Mouse (Mus musculus) CH12.LX (cell line): Measurements from ENCODE around the gene Egln2. TPM values are rescaled to one million over a fixed set of nuclear protein-coding genes. Genes with fewer than 3 reads are reported as not detected.

Experiments
- DNase-seq: peaks from one replicate; pipeline ENCODE4 v3.0.0-alpha.2; 2013; ENCODE audit errors: extremely low read depth
- H3K27ac ChIP-seq: 2 replicates; pipeline ENCODE4 v1.5.1; 2012; ENCODE audit warnings: low read depth, mild to moderate bottlenecking, control low read depth, moderate library complexity; ENCODE audit not compliant: insufficient read depth
- H3K27me3 ChIP-seq: replicated peaks from 2 replicates; pipeline ENCODE3; 2012; ENCODE audit warnings: inconsistent platforms
- H3K36me3 ChIP-seq, 2 experiments: replicated peaks in 1 of 2; 2 replicates each; pipeline versions ENCODE3 to v1.6.1; 2012; ENCODE audit warnings: inconsistent platforms in 1 of 2, low read length in 1 of 2, mild to moderate bottlenecking in 1 of 2, mixed read lengths in 1 of 2, moderate library complexity in 1 of 2; ENCODE audit not compliant: control insufficient read depth in 1 of 2, insufficient read depth in 1 of 2
- H3K4me1 ChIP-seq, 2 experiments: 2 replicates each; pipeline ENCODE4 v1.6.1; 2012; ENCODE audit warnings: inconsistent platforms in 1 of 2, moderate library complexity in 1 of 2; ENCODE audit not compliant: insufficient read depth in 2 of 2, control insufficient read depth in 1 of 2
- H3K4me2 ChIP-seq: 2 replicates; pipeline ENCODE4 v1.6.1; 2012; ENCODE audit warnings: low read depth, mild to moderate bottlenecking, control low read depth; ENCODE audit not compliant: poor library complexity, insufficient read depth, severe bottlenecking
- H3K4me3 ChIP-seq, 3 experiments: fragments of 150-350 bp in 1 of 3; sonication (generic) in 1 of 3; replicated peaks in 1 of 3; 2 replicates each; pipeline versions ENCODE3 to v1.5.1; 2011 to 2012; ENCODE audit warnings: low read depth in 2 of 3, low read length in 2 of 3, mild to moderate bottlenecking in 2 of 3, moderate library complexity in 2 of 3, control low read depth in 1 of 3, improper control_type of control experiment in 1 of 3, inconsistent platforms in 1 of 3, mixed read lengths in 1 of 3; ENCODE audit not compliant: poor library complexity in 1 of 3
- H3K79me2 ChIP-seq: replicated peaks from 2 replicates; pipeline ENCODE4 v1.6.1; 2012; ENCODE audit warnings: mild to moderate bottlenecking, moderate library complexity; ENCODE audit not compliant: control insufficient read depth, poor library complexity, insufficient read depth, severe bottlenecking; ENCODE audit errors: extremely low read depth
- H3K9ac ChIP-seq: 2 replicates; pipeline ENCODE4 v1.6.1; 2012; ENCODE audit warnings: low read depth, mild to moderate bottlenecking, control low read depth, moderate library complexity; ENCODE audit not compliant: insufficient read depth
- H3K9me3 ChIP-seq: replicated peaks from 2 replicates; pipeline ENCODE3; 2012; ENCODE audit warnings: low read length, inconsistent platforms, mixed read lengths
- CHD1 ChIP-seq: IDR thresholded peaks from 2 replicates; pipeline ENCODE4 v1.6.1; 2012; ENCODE audit warnings: low read depth, low read length, improper control_type of control experiment, inconsistent platforms
- CTCF ChIP-seq, 2 experiments: IDR thresholded peaks in 1 of 2; conservative IDR thresholded peaks in 1 of 2; 2 replicates each; pipeline ENCODE4 v1.5.1; 2011 to 2012; ENCODE audit warnings: low read depth in 2 of 2, low read length in 2 of 2, improper control_type of control experiment in 1 of 2, inconsistent platforms in 1 of 2, mild to moderate bottlenecking in 1 of 2, moderate library complexity in 1 of 2
- E2F4 ChIP-seq: IDR thresholded peaks from 2 replicates; pipeline ENCODE4 v1.6.1; 2011; ENCODE audit warnings: low read depth, low read length, improper control_type of control experiment; ENCODE audit not compliant: insufficient replicate concordance
- ELF1 ChIP-seq: IDR thresholded peaks from 2 replicates; pipeline ENCODE4 v1.6.1; 2014; ENCODE audit warnings: low read depth, mild to moderate bottlenecking, inconsistent platforms, low read length, improper control_type of control experiment
- ETS1 ChIP-seq: conservative IDR thresholded peaks from 2 replicates; pipeline ENCODE4 v1.6.1; 2012; ENCODE audit warnings: low read depth, mild to moderate bottlenecking, inconsistent platforms, low read length, improper control_type of control experiment, moderate library complexity
- HCFC1 ChIP-seq: IDR thresholded peaks from 2 replicates; pipeline ENCODE4 v1.6.1; 2012; ENCODE audit warnings: low read depth, mild to moderate bottlenecking, inconsistent platforms, low read length, improper control_type of control experiment
- IRF4 ChIP-seq: IDR thresholded peaks from 2 replicates; pipeline ENCODE4 v1.6.1; 2014; ENCODE audit warnings: low read depth, mild to moderate bottlenecking, inconsistent platforms, low read length, improper control_type of control experiment
- JUN ChIP-seq: IDR thresholded peaks from 2 replicates; pipeline ENCODE4 v1.6.1; 2011; ENCODE audit warnings: low read depth, mild to moderate bottlenecking, low read length, improper control_type of control experiment, moderate library complexity; ENCODE audit not compliant: insufficient read depth
- JUND ChIP-seq: conservative IDR thresholded peaks from 2 replicates; pipeline ENCODE4 v1.6.1; 2011; ENCODE audit warnings: low read depth, low read length, improper control_type of control experiment
- KAT2A ChIP-seq: IDR thresholded peaks from 2 replicates; pipeline ENCODE4 v1.6.1; 2012; ENCODE audit warnings: low read length, improper control_type of control experiment, inconsistent platforms; ENCODE audit not compliant: insufficient replicate concordance
- MAFK ChIP-seq: IDR thresholded peaks from 2 replicates; pipeline ENCODE4 v1.6.1; 2011; ENCODE audit warnings: low read length, improper control_type of control experiment; ENCODE audit not compliant: insufficient replicate concordance
- MAX ChIP-seq: IDR thresholded peaks from 2 replicates; pipeline ENCODE4 v1.6.1; 2011; ENCODE audit warnings: low read length, improper control_type of control experiment
- MAZ ChIP-seq: IDR thresholded peaks from 2 replicates; pipeline ENCODE4 v1.6.1; 2012; ENCODE audit warnings: low read depth, mild to moderate bottlenecking, inconsistent platforms, low read length, improper control_type of control experiment, moderate library complexity
- MEF2A ChIP-seq: IDR thresholded peaks from 2 replicates; pipeline ENCODE4 v1.6.1; 2014; ENCODE audit warnings: low read depth, mild to moderate bottlenecking, inconsistent platforms, low read length, improper control_type of control experiment, borderline replicate concordance
- MXI1 ChIP-seq: IDR thresholded peaks from 2 replicates; pipeline ENCODE4 v1.6.1; 2011; ENCODE audit warnings: mild to moderate bottlenecking, low read depth, low read length, improper control_type of control experiment
- MYC ChIP-seq: IDR thresholded peaks from 2 replicates; pipeline ENCODE4 v1.6.1; 2011; ENCODE audit warnings: low read depth, mild to moderate bottlenecking, improper control_type of control experiment, low read length
- NRF1 ChIP-seq: IDR thresholded peaks from 2 replicates; pipeline ENCODE4 v1.6.1; 2014; ENCODE audit warnings: low read depth, mild to moderate bottlenecking, inconsistent platforms, low read length, improper control_type of control experiment, moderate library complexity
- RAD21 ChIP-seq: IDR thresholded peaks from 2 replicates; pipeline ENCODE4 v1.6.1; 2011; ENCODE audit warnings: low read depth, mild to moderate bottlenecking, low read length, improper control_type of control experiment, moderate library complexity
- RCOR1 ChIP-seq: conservative IDR thresholded peaks from 2 replicates; pipeline ENCODE4 v1.6.1; 2012; ENCODE audit warnings: low read depth, mild to moderate bottlenecking, inconsistent platforms, low read length, improper control_type of control experiment
- SIN3A ChIP-seq: IDR thresholded peaks from 2 replicates; pipeline ENCODE4 v1.6.1; 2012; ENCODE audit warnings: low read length, improper control_type of control experiment, inconsistent platforms
- SMC3 ChIP-seq: IDR thresholded peaks from 2 replicates; pipeline ENCODE4 v1.6.1; 2011; ENCODE audit warnings: low read depth, low read length, improper control_type of control experiment
- TBP ChIP-seq: conservative IDR thresholded peaks from 2 replicates; pipeline ENCODE4 v1.6.1; 2011; ENCODE audit warnings: low read depth, low read length, improper control_type of control experiment
- TCF12 ChIP-seq: IDR thresholded peaks from 2 replicates; pipeline ENCODE4 v1.6.1; 2014; ENCODE audit warnings: low read depth, mild to moderate bottlenecking, inconsistent platforms, low read length, improper control_type of control experiment
- USF2 ChIP-seq: conservative IDR thresholded peaks from 2 replicates; pipeline ENCODE4 v1.6.1; 2011; ENCODE audit warnings: low read depth, low read length, improper control_type of control experiment
- ZC3H11A ChIP-seq: IDR thresholded peaks from 2 replicates; pipeline ENCODE4 v1.6.1; 2012; ENCODE audit warnings: low read depth, mild to moderate bottlenecking, inconsistent platforms, low read length, improper control_type of control experiment
- ZKSCAN1 ChIP-seq: IDR thresholded peaks from 2 replicates; pipeline ENCODE4 v1.6.1; 2012; ENCODE audit warnings: low read depth, inconsistent platforms, low read length, improper control_type of control experiment, borderline replicate concordance
- ZMIZ1 ChIP-seq: IDR thresholded peaks from 2 replicates; pipeline ENCODE4 v1.6.1; 2012; ENCODE audit warnings: low read depth, mild to moderate bottlenecking, inconsistent platforms, low read length, improper control_type of control experiment
- ZNF384 ChIP-seq: IDR thresholded peaks from 2 replicates; pipeline ENCODE4 v1.6.1; 2012; ENCODE audit warnings: low read depth, low read length, improper control_type of control experiment, inconsistent platforms
- dilution Hi-C: fragments of 300-500 bp; cut with MboI; formaldehyde crosslinking; loops from 2 replicates; pipeline ENCODE4 v1.14.3; 2020; ENCODE audit warnings: low sequenced_read_pairs; ENCODE audit not compliant: extremely low pct_unique_long_range_greater_than_20kb, extremely low pct_ligation_motif_present
- in situ Hi-C: fragments of 300-500 bp; cut with MboI; formaldehyde crosslinking; loops from 3 replicates; pipeline ENCODE4 v1.14.3; 2019; ENCODE audit warnings: low sequenced_read_pairs, low pct_ligation_motif_present, low pct_unique_long_range_greater_than_20kb, mixed read lengths
- polyA plus RNA-seq: library from polyadenylated mRNA; unstranded; fragments of >175 nt; gene quantifications from 2 replicates; pipeline ENCODE4 v1.2.1, GENCODE M21; 2012; ENCODE audit warnings: low read depth; ENCODE audit not compliant: insufficient read length
- total RNA-seq, 2 experiments: library from RNA; depleted of rRNA; stranded (reverse); fragments of 300-350 nt in 1 of 2; fragments of >200 nt in 1 of 2; gene quantifications; 2 replicates each; pipeline ENCODE4 v1.2.3; 2012 to 2014

The Egln2 gene
- total and polyA plus RNA-seq, 3 experiments, result 37.9 to 115 (median 103) TPM

GRCm38 (mm10) chr7:27180036-27180435, 13.4 kb upstream of the Egln2 start:
- peak overlapping the region; percentile 87 for H3K27ac ChIP-seq
- H3K9me3 ChIP-seq, result peaks cover 1% of the 10 kb centered on the region
- H3K4me2 ChIP-seq, result peak overlapping the region; percentile 68
- H3K79me2 ChIP-seq, result peaks cover 7% of the 10 kb centered on the region
- in situ Hi-C loops (no loop called here), dilution Hi-C loops (no loop called here)
- peak overlapping the region; percentile 40 for H3K9ac ChIP-seq
- H3K27me3 ChIP-seq, result no peaks in the 10 kb centered on the region
- H3K4me3 ChIP-seq, result peak overlapping the region in 2 of 3 experiments; percentile 25 to 26
- H3K36me3 ChIP-seq, result peaks cover 17 to 44% of the 10 kb centered on the region in 2 experiments
- no peak for DNase-seq
- TF ChIP-seq ZC3H11A (no peak), KAT2A (no peak), MXI1 (no peak), RAD21 (no peak), ELF1 (no peak), TBP (no peak), MYC (no peak), JUN (no peak), SIN3A (no peak), RCOR1 (no peak), ZMIZ1 (no peak), E2F4 (no peak), MAX (no peak), USF2 (no peak), IRF4 (no peak), SMC3 (no peak), ETS1 (no peak), NRF1 (no peak)
- H3K4me1 ChIP-seq, result peaks cover 3 to 36% of the 10 kb centered on the region in 2 experiments; a peak in 3 of 4 replicates

- in situ Hi-C loops (no loop called here), dilution Hi-C loops (no loop called here)
- no peaks in the 10 kb centered on the region for H3K27me3 ChIP-seq
- H3K79me2 ChIP-seq, result peaks cover 7% of the 10 kb centered on the region
- peaks cover 3 to 43% of the 10 kb centered on the region in 2 experiments; a peak in 3 of 4 replicates for H3K4me1 ChIP-seq
- peak overlapping the region; percentile 68 for H3K4me2 ChIP-seq
- H3K9ac ChIP-seq, result peak overlapping the region; percentile 81
- peaks cover 19 to 44% of the 10 kb centered on the region in 2 experiments for H3K36me3 ChIP-seq
- DNase-seq, result peak; percentile 92
- H3K9me3 ChIP-seq, result no peaks in the 10 kb centered on the region
- H3K4me3 ChIP-seq, result peak overlapping the region; percentile 42 to 71 (median 67)
- H3K27ac ChIP-seq, result peak overlapping the region; percentile 87
- TF ChIP-seq ZKSCAN1, result no peak
- TF ChIP-seq ZMIZ1, result peak; percentile 73; the same call in 1 of the 2 replicates
- no peak for TF ChIP-seq CTCF (conservative IDR thresholded peaks at IDR 0.05 in 1 of 2, IDR thresholded peaks at IDR 0.05 in 1 of 2; ENCODE audit: low read depth in 2 of 2, low read length in 2 of 2)
- TF ChIP-seq CHD1, result no peak
- no peak for TF ChIP-seq IRF4
- no peak; the same call in none of the 2 replicates for TF ChIP-seq SIN3A
- TF ChIP-seq MYC, result 0 out of 2 replicates have a peak, but pooled peaks have one; percentile 10
- peak; percentile 20; the same call in 1 of the 2 replicates for TF ChIP-seq MEF2A
- TF ChIP-seq TBP, result peak; percentile 80
- no peak for TF ChIP-seq ZNF384
- TF ChIP-seq ELF1, result 0 out of 2 replicates have a peak, but pooled peaks have one; percentile 40
- TF ChIP-seq E2F4, result no peak
- TF ChIP-seq ZC3H11A, result no peak
- 0 out of 2 replicates have a peak, but pooled peaks have one; percentile 21 for TF ChIP-seq TCF12
- no peak for TF ChIP-seq JUN
- no peak for TF ChIP-seq MAX
- no peak for TF ChIP-seq SMC3
- TF ChIP-seq JUND, result peak; percentile 20; the same call in 1 of the 2 replicates
- TF ChIP-seq NRF1, result no peak
- no peak; the same call in 1 of the 2 replicates for TF ChIP-seq HCFC1
- TF ChIP-seq MAZ, result no peak
- no peak for TF ChIP-seq MAFK
These were observed 12.8 kb upstream of the Egln2 start for GRCm38 (mm10) chr7:27179217-27179918.
